Mouse (Mus musculus) heart, postnatal 0 days (tissue): ENCODE results near the gene Wdr92. TPM values are rescaled to one million over a fixed set of nuclear protein-coding genes. Genes with fewer than 3 reads are reported as not detected.

Experiments
- ATAC-seq: fragments of 200-750 bp; cut with Nextera tagmentation; 2 replicates; pipeline ENCODE4 v1.8.0; 2017; ENCODE audit warnings: low read depth, moderate number of reproducible peaks, moderate library complexity; ENCODE audit not compliant: insufficient read depth
- DNase-seq: peaks from one replicate; pipeline ENCODE4 v3.0.0-alpha.2; 2016; ENCODE audit warnings: low spot score
- H3K27ac ChIP-seq: fragments of 300-500 bp; sonication (generic); 2 replicates; pipeline ENCODE4 v1.5.1; 2014; ENCODE audit warnings: low read depth, mild to moderate bottlenecking
- H3K27me3 ChIP-seq: fragments of 300-500 bp; sonication (generic); 2 replicates; pipeline ENCODE4 v1.6.1; 2014; ENCODE audit warnings: low read length, mixed read lengths; ENCODE audit not compliant: control insufficient read depth, insufficient read depth
- H3K36me3 ChIP-seq: fragments of 300-500 bp; sonication (generic); replicated peaks from 2 replicates; pipeline ENCODE4 v1.6.1; 2014; ENCODE audit warnings: low read length, mixed read lengths; ENCODE audit not compliant: control insufficient read depth, insufficient read depth
- H3K4me1 ChIP-seq: fragments of 300-500 bp; sonication (generic); 2 replicates; pipeline ENCODE4 v1.6.1; 2014; ENCODE audit warnings: antibody characterized with exemption; ENCODE audit not compliant: control insufficient read depth, insufficient read depth
- H3K4me2 ChIP-seq: fragments of 300-500 bp; sonication (generic); 2 replicates; pipeline ENCODE4 v1.6.1; 2014; ENCODE audit warnings: low read depth, mild to moderate bottlenecking, low read length, moderate library complexity
- H3K4me3 ChIP-seq: fragments of 300-500 bp; sonication (generic); 2 replicates; pipeline ENCODE4 v1.5.1; 2014; ENCODE audit warnings: low read depth, low read length
- H3K9ac ChIP-seq: fragments of 300-500 bp; sonication (generic); replicated peaks from 2 replicates; pipeline ENCODE4 v1.6.1; 2014; ENCODE audit warnings: low read depth, low read length, mixed read lengths
- H3K9me3 ChIP-seq: fragments of 300-500 bp; sonication (generic); replicated peaks from 2 replicates; pipeline ENCODE4 v1.6.1; 2016; ENCODE audit warnings: low read length; ENCODE audit not compliant: control insufficient read depth
- CTCF ChIP-seq: IDR thresholded peaks from 2 replicates; pipeline ENCODE4 v1.5.1; 2016; ENCODE audit warnings: antibody characterized with exemption, control low read depth, low read depth
- EP300 ChIP-seq: IDR thresholded peaks from 2 replicates; pipeline ENCODE4 v1.6.1; 2016; ENCODE audit warnings: antibody characterized with exemption, low read depth
- WGBS: fragments of 180-500 bp; shearing (Covaris S2); extraction: QIAGEN DNeasy Blood & Tissue Kit; methylation state at CpG from one replicate; pipeline ENCODE4 v1.1.7; 2014; 5-methylcytosine and 5-hydroxymethylcytosine counted together
- polyA plus RNA-seq: library from polyadenylated mRNA; unstranded; fragments of >200 nt; fragmentation: Nextera tagmentation; extraction: Ambion mirVana; gene quantifications from 2 replicates; pipeline ENCODE4 v1.2.1, GENCODE M21; 2015
- total RNA-seq: library from RNA; depleted of rRNA; stranded (reverse); fragments of >200 nt; gene quantifications from 2 replicates; pipeline ENCODE4 v1.2.3, GENCODE M21; 2014; ENCODE audit warnings: low replicate concordance; rRNA removed

The Wdr92 gene
- total RNA-seq (8.7 and 11.4 TPM in 2 replicates), polyA plus RNA-seq (15.0 and 16.9 TPM in 2 replicates)

- Histone ChIP-seq H3K4me3 (no peak within 1 kb of the TSS), H3K27ac (no peak within 1 kb of the TSS), H3K9me3 (no peaks in the 10 kb centered on the region), H3K36me3 (no peaks in the 10 kb centered on the region), H3K27me3 (no peaks in the 10 kb centered on the region), H3K4me1 (no peaks in the 10 kb centered on the region), H3K4me2 (no peak within 1 kb of the TSS), H3K9ac (no peak within 1 kb of the TSS)
- DNase-seq (no peak), ATAC-seq (no peak)
- TF ChIP-seq EP300 (no peak), CTCF (no peak)
- WGBS = 82% methylated on average over 3 of the region's 3 CpGs
These were observed at the start of gene Wdr92 for GRCm38 (mm10) chr11:17181807-17182206. Gene Wdr92 (plus strand): TSS chr11:17182107.

- Histone ChIP-seq H3K36me3 (no peaks in the 10 kb centered on the region), H3K9me3 (no peaks in the 10 kb centered on the region), H3K4me1 (no peaks in the 10 kb centered on the region), H3K9ac (no peak overlapping the region), H3K4me3 (no peak overlapping the region), H3K27ac (no peak overlapping the region), H3K4me2 (no peak overlapping the region), H3K27me3 (no peaks in the 10 kb centered on the region)
- no peak for ATAC-seq
- TF ChIP-seq EP300 (no peak), CTCF (no peak)
- DNase-seq = no peak
- 29% methylated on average over 6 of the region's 6 CpGs for WGBS
These were observed 46.3 kb upstream of the Wdr92 start for GRCm38 (mm10) chr11:17135638-17136037.

GRCm38 (mm10) chr11:17138306-17139033, 43.4 kb upstream of the Wdr92 start:
- TF ChIP-seq CTCF (no peak), EP300 (no peak)
- no peak overlapping the region for H3K27ac ChIP-seq
- H3K36me3 ChIP-seq = no peaks in the 10 kb centered on the region
- WGBS = 60% methylated on average over 6 of the region's 6 CpGs
- H3K4me3 ChIP-seq = no peak overlapping the region
- no peaks in the 10 kb centered on the region for H3K27me3 ChIP-seq
- no peak for DNase-seq
- H3K4me1 ChIP-seq = no peaks in the 10 kb centered on the region
- H3K9ac ChIP-seq = no peak overlapping the region
- no peak overlapping the region for H3K4me2 ChIP-seq
- no peaks in the 10 kb centered on the region for H3K9me3 ChIP-seq
- no peak for ATAC-seq

GRCm38 (mm10) chr11:17158858-17159737, 22.8 kb upstream of the Wdr92 start, which contains the start of gene Ppp3r1:
Gene Ppp3r1 (plus strand): TSS chr11:17159263.
- H3K4me3 ChIP-seq = peak within 1 kb of the TSS; percentile 96
- peaks cover 17% of the 10 kb centered on the region; the same call in 1 of the 2 replicates for H3K4me1 ChIP-seq
- peak within 1 kb of the TSS; percentile 96 for H3K27ac ChIP-seq
- peak within 1 kb of the TSS; percentile 83 for H3K4me2 ChIP-seq
- no peaks in the 10 kb centered on the region for H3K27me3 ChIP-seq
- H3K9ac ChIP-seq = peak within 1 kb of the TSS; percentile 98
- H3K9me3 ChIP-seq = no peaks in the 10 kb centered on the region
- DNase-seq (peak; percentile 97), ATAC-seq (peak; percentile 99)
- no peaks in the 10 kb centered on the region for H3K36me3 ChIP-seq
- WGBS = under 1% methylated on average over 71 of the region's 89 CpGs
- TF ChIP-seq CTCF (no peak), EP300 (peak; percentile 67; the same call in 1 of the 2 replicates)

GRCm38 (mm10) chr11:17159738-17160241, 22.1 kb upstream of the Wdr92 start:
- Histone ChIP-seq H3K4me1 (peaks cover 18% of the 10 kb centered on the region), H3K27ac (peak overlapping the region; percentile 96), H3K4me2 (peak overlapping the region; percentile 83), H3K9me3 (no peaks in the 10 kb centered on the region), H3K4me3 (peak overlapping the region; percentile 96), H3K9ac (peak overlapping the region; percentile 98), H3K36me3 (no peaks in the 10 kb centered on the region), H3K27me3 (no peaks in the 10 kb centered on the region)
- ATAC-seq (peak; percentile 43), DNase-seq (peak; percentile 20)
- under 1% methylated on average over 43 of the region's 46 CpGs for WGBS
- TF ChIP-seq EP300 (no peak), CTCF (no peak)
